Mouse (Mus musculus): ENCODE data around the gene Olfr384. TPM values are rescaled to one million over a fixed set of nuclear protein-coding genes. Genes with fewer than 3 reads are reported as not detected.

The Olfr384 gene
- polyA plus RNA-seq (2017; shearing (Covaris generic)) = not detected

DNA sequence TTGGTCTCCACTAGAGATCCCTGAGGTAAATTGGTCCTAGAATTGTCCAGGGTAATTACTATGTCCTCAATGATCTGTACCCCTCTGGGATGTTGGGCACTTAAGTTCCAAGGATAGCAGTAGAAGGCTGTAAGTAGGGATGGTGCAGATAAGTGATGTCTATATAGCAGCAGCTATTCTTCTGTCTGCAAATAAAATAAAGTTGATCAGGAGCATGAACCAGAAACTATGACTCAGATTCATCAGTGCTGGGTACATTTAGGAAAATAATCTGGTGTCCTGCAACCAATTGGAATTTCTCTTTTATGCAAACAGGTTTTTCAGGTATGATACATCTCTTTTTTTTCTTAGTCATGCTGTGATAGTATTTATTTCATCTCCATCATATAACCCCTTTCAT is at the start of gene Olfr384:
Gene Olfr384, plus strand, starts transcription at position 301 of the 400 bp plus-strand sequence.

GRCm38 (mm10) chr11:73592908-73593307 is 5.5 kb upstream of the Olfr384 start, which contains the start of gene Olfr385:
Gene Olfr385 (minus strand): TSS chr11:73593008.

Other genes starting within 250 kb of the Olfr384 start
- gene Olfr20, start 247.8 kb upstream of the Olfr384 start, polyA plus RNA-seq (2017; shearing (Covaris generic)) = not detected
- gene Olfr376, start 227.3 kb upstream of the Olfr384 start, polyA plus RNA-seq (2017; shearing (Covaris generic)) = not detected
- not detected for gene Olfr1, start 199.0 kb upstream of the Olfr384 start, polyA plus RNA-seq (2017; shearing (Covaris generic))
- not detected for gene Olfr378, start 170.1 kb upstream of the Olfr384 start, polyA plus RNA-seq (2017; shearing (Covaris generic))
- not detected for gene Olfr380, start 141.1 kb upstream of the Olfr384 start, polyA plus RNA-seq (2017; shearing (Covaris generic))
- gene Olfr381, start 107.0 kb upstream of the Olfr384 start, polyA plus RNA-seq (2017; shearing (Covaris generic)) = not detected
- gene Olfr382, start 81.4 kb upstream of the Olfr384 start, polyA plus RNA-seq (2017; shearing (Covaris generic)) = not detected
- not detected for gene Olfr385, start 5.6 kb upstream of the Olfr384 start, polyA plus RNA-seq (2017; shearing (Covaris generic))
- not detected for gene Zfp735, start 90.2 kb downstream of the Olfr384 start, polyA plus RNA-seq (2017; shearing (Covaris generic))
- gene Olfr389, start 182.1 kb downstream of the Olfr384 start, polyA plus RNA-seq (2017; shearing (Covaris generic)) = not detected
- not detected for gene Olfr390, start 184.4 kb downstream of the Olfr384 start, polyA plus RNA-seq (2017; shearing (Covaris generic))
- gene Olfr391-ps, start 204.5 kb downstream of the Olfr384 start, polyA plus RNA-seq (2017; shearing (Covaris generic)) = not detected
- gene Olfr392, start 218.5 kb downstream of the Olfr384 start, polyA plus RNA-seq (2017; shearing (Covaris generic)) = 0.08 TPM

All from CD4-positive, CD25-positive, alpha-beta regulatory T cell (primary cell).